Mouse (Mus musculus): ENCODE data around the gene Hinfp.

DNA sequence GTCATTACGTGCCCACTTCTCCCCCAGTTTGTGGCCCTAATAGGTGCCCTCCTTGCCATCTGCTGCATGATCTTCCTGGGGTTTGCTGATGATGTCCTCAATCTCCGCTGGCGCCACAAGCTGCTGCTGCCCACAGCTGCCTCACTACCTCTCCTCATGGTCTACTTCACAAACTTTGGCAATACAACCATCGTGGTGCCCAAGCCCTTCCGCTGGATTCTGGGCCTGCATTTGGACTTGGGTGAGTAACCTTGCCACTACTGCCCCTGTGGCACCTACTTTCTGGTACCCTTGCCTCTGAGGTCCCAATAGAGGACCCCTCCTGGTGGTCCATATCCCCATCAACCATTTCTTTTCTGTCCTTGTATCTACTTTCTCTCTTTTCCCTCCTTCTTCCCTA, 22.5 kb upstream of the Hinfp start:
- TF ChIP-seq POLR2A (IDR thresholded peaks at IDR 0.05; ENCODE audit: extremely low read depth, insufficient read depth, low read length) (no peak), CTCF (IDR thresholded peaks at IDR 0.05; ENCODE audit: extremely low read depth, insufficient read depth, low read length) (no peak)

All from cortical plate, adult 2 months (tissue).